Mouse (Mus musculus): Measurements from ENCODE around the gene Runx2. TPM values are rescaled to one million over a fixed set of nuclear protein-coding genes. Genes with fewer than 3 reads are reported as not detected.

The Runx2 gene
- polyA plus RNA-seq, 1 experiment from 2014 or later: 4.0 TPM

GRCm38 (mm10) chr17:44455681-44456600 is 358.7 kb downstream of the Runx2 start:
- ATAC-seq (replicated peaks; ENCODE audit: low FRiP score, low read depth) (no peak), DNase-seq (ENCODE audit: low spot score) (peak; percentile 82)

GRCm38 (mm10) chr17:44449915-44450471 is 364.6 kb downstream of the Runx2 start:
- Histone ChIP-seq H3K36me3 (ENCODE audit: insufficient read depth, low read length) (no peaks in the 10 kb centered on the region), H3K4me1 (replicated peaks; ENCODE audit: insufficient read depth, low read length) (no peaks in the 10 kb centered on the region), H3K4me2 (ENCODE audit: low read length) (no peak overlapping the region), H3K9me3 (replicated peaks; ENCODE audit: low read length) (no peaks in the 10 kb centered on the region), H3K9ac (ENCODE audit: low read depth, low read length) (no peak overlapping the region), H3K27me3 (ENCODE audit: insufficient read depth, low read length) (no peaks in the 10 kb centered on the region), H3K27ac (no peak overlapping the region), H3K4me3 (replicated peaks; ENCODE audit: low read depth, low read length) (no peak overlapping the region)
- no peak for TF ChIP-seq CTCF (IDR thresholded peaks at IDR 0.05; ENCODE audit: low read depth)
- ATAC-seq (replicated peaks; ENCODE audit: low FRiP score, low read depth) (no peak), DNase-seq (ENCODE audit: low spot score) (no peak)
- WGBS: 42% methylated on average over 9 of the region's 9 CpGs

More at GRCm38 (mm10) chr17:44455681-44456600, 358.7 kb downstream of the Runx2 start:
- Histone ChIP-seq H3K4me1 (replicated peaks; ENCODE audit: insufficient read depth, low read length) (no peaks in the 10 kb centered on the region), H3K4me2 (ENCODE audit: low read length) (peak overlapping the region; percentile 21), H3K9me3 (replicated peaks; ENCODE audit: low read length) (no peaks in the 10 kb centered on the region), H3K9ac (ENCODE audit: low read depth, low read length) (no peak overlapping the region), H3K27me3 (ENCODE audit: insufficient read depth, low read length) (peaks cover 3% of the 10 kb centered on the region; the same call in 1 of the 2 replicates), H3K27ac (no peak overlapping the region), H3K4me3 (replicated peaks; ENCODE audit: low read depth, low read length) (no peak overlapping the region), H3K36me3 (ENCODE audit: insufficient read depth, low read length) (no peaks in the 10 kb centered on the region)
- peak; percentile 91 for TF ChIP-seq CTCF (IDR thresholded peaks at IDR 0.05; ENCODE audit: low read depth)
- 23% methylated on average over 12 of the region's 12 CpGs for WGBS

Other genes starting within 250 kb of the Runx2 start
- gene Supt3, start 37.6 kb downstream of the Runx2 start, polyA plus RNA-seq (2015; fragmentation: Nextera tagmentation; extraction: Ambion mirVana): 19.2 and 21.3 TPM in 2 replicates

Data from kidney, postnatal 0 days (tissue).